Mouse (Mus musculus) stomach, embryonic 15.5 days (tissue): ENCODE measurements around the gene Cd3g. TPM values are rescaled to one million over a fixed set of nuclear protein-coding genes. Genes with fewer than 3 reads are reported as not detected.

Experiments used
- ATAC-seq: fragments of 200-750 bp; cut with Nextera tagmentation; 2 replicates; pipeline ENCODE4 v1.8.0; 2017; ENCODE audit warnings: low read depth, moderate number of reproducible peaks, moderate TSS enrichment; ENCODE audit not compliant: insufficient read depth, low FRiP score
- H3K27ac ChIP-seq: fragments of 300-500 bp; sonication (generic); 2 replicates; pipeline ENCODE4 v1.5.1; 2015; ENCODE audit warnings: mild to moderate bottlenecking, inconsistent platforms
- H3K27me3 ChIP-seq: fragments of 300-500 bp; sonication (generic); replicated peaks from 2 replicates; pipeline ENCODE4 v1.6.1; 2015; ENCODE audit warnings: inconsistent platforms
- H3K36me3 ChIP-seq: fragments of 300-500 bp; sonication (generic); 2 replicates; pipeline ENCODE4 v1.6.1; 2015; ENCODE audit warnings: inconsistent platforms
- H3K4me1 ChIP-seq: fragments of 300-500 bp; sonication (generic); 2 replicates; pipeline ENCODE4 v1.6.1; 2015; ENCODE audit warnings: inconsistent platforms
- H3K4me2 ChIP-seq: fragments of 300-500 bp; sonication (generic); 2 replicates; pipeline ENCODE4 v1.6.1; 2015; ENCODE audit warnings: mild to moderate bottlenecking, inconsistent platforms
- H3K4me3 ChIP-seq: fragments of 300-500 bp; sonication (generic); replicated peaks from 2 replicates; pipeline ENCODE4 v1.5.1; 2015; ENCODE audit warnings: inconsistent platforms
- H3K9ac ChIP-seq: fragments of 300-500 bp; sonication (generic); 2 replicates; pipeline ENCODE4 v1.6.1; 2015; ENCODE audit warnings: inconsistent platforms
- H3K9me3 ChIP-seq: fragments of 300-500 bp; sonication (generic); 2 replicates; pipeline ENCODE4 v1.6.1; 2016; ENCODE audit warnings: inconsistent platforms
- WGBS: fragments of 180-500 bp; shearing (Covaris S2); methylation state at CpG from one replicate; pipeline ENCODE4 v1.1.7; 2015; 5-methylcytosine and 5-hydroxymethylcytosine counted together
- polyA plus RNA-seq: library from polyadenylated mRNA; unstranded; fragments of >200 nt; fragmentation: Nextera tagmentation; extraction: Ambion mirVana; gene quantifications from 2 replicates; pipeline ENCODE4 v1.2.1, GENCODE M21; 2015

The Cd3g gene
- polyA plus RNA-seq, 1 experiment from 2014 or later = 1.0 TPM

DNA sequence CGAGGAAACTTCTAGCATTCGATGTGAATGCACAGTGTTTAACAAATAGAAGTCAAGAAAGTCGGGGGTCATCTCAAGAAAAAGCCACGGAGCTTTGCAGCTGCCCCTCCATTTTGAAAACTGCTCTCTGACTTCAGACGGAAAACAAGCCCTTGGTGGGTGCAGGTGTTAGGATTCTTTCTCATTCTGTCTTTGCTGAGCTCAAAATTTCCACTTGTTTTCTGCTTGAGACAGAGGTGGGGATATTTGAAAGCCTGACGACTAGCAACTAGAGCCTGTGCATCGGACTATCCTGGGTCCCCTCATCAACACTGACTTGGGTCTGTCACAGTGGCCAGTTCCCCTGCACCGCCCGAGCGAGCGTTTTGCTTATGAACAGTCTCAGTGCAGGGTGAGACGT is 27.2 kb upstream of the Cd3g start:
- Histone ChIP-seq H3K9me3 (no peaks in the 10 kb centered on the region), H3K36me3 (no peaks in the 10 kb centered on the region), H3K9ac (no peak overlapping the region), H3K4me1 (no peaks in the 10 kb centered on the region), H3K4me2 (no peak overlapping the region), H3K27me3 (no peaks in the 10 kb centered on the region), H3K27ac (no peak overlapping the region), H3K4me3 (no peak overlapping the region)
- ATAC-seq = no peak
- WGBS = 64% methylated on average over 12 of the region's 12 CpGs

DNA sequence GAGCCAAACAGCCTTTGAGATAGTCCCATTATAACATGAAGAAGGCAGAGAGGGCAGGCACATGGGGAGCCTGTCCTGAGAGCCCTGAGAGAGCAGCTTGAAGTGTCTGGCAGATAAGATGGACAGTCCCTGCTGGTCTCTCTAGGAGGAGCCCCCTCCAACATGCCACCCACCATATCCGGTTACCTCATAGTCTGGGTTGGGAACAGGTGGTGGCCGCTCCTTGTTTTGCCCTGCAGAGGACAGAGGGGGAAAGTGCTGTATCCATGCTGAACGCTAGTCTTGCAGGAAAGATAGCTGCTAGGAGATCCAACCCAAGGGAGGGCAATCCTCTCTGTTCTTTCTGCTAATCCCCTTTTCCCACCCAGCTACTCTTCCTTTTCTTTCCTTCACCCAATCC is 20.0 kb upstream of the Cd3g start:
- Histone ChIP-seq H3K4me1 (no peaks in the 10 kb centered on the region), H3K9ac (no peak overlapping the region), H3K4me3 (no peak overlapping the region), H3K36me3 (no peaks in the 10 kb centered on the region), H3K9me3 (no peaks in the 10 kb centered on the region), H3K27ac (no peak overlapping the region), H3K4me2 (no peak overlapping the region), H3K27me3 (no peaks in the 10 kb centered on the region)
- no peak for ATAC-seq
- 67% methylated on average over 3 of the region's 3 CpGs for WGBS

DNA sequence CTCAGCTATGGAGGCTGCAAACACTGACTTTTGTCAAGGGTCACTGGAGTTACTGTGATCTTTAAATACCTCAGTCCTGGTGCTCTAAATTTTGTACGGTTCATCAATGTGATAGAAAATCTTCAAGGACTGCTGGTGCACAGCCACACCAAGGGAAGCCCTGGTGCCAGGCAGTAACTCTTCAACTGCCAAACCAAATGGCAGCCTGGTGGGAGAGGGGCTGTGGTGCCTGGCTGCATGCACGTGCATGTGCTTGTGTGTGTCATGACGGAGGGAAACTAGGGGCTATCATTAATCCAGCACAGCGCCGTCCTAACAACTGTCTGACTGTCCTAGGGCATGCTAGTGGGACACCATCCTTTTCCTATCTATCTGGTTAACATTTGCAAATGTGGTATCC is 19.5 kb upstream of the Cd3g start:
- 72% methylated on average over 5 of the region's 5 CpGs for WGBS
- H3K27ac ChIP-seq = no peak overlapping the region
- H3K9me3 ChIP-seq = no peaks in the 10 kb centered on the region
- ATAC-seq = no peak
- H3K4me3 ChIP-seq = no peak overlapping the region
- H3K4me1 ChIP-seq = no peaks in the 10 kb centered on the region
- H3K9ac ChIP-seq = no peak overlapping the region
- H3K4me2 ChIP-seq = no peak overlapping the region
- no peaks in the 10 kb centered on the region for H3K36me3 ChIP-seq
- H3K27me3 ChIP-seq = no peaks in the 10 kb centered on the region

DNA sequence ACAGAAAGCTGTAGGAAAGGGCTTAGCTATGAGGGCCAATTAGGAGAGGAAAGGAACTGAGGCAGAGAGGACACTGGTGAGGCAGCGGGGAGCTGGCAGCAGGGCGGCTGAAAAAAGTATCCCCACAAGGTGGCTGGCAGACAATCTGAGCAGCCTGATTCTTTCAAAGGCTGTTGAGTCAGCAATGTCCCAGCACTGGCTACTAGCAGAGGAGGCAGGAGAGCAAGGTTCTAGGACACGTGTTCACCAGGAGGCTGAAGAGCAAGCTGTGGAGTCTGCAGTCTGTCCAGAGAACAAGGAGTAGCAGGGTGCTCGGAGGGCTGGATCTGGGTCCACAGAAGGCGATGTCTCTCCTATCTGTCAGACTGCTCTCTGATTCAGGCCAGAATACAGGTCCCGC is 18.9 kb upstream of the Cd3g start:
- no peaks in the 10 kb centered on the region for H3K27me3 ChIP-seq
- H3K36me3 ChIP-seq = no peaks in the 10 kb centered on the region
- no peaks in the 10 kb centered on the region for H3K9me3 ChIP-seq
- no peaks in the 10 kb centered on the region for H3K4me1 ChIP-seq
- H3K4me2 ChIP-seq = no peak overlapping the region
- ATAC-seq = no peak
- H3K27ac ChIP-seq = no peak overlapping the region
- H3K4me3 ChIP-seq = no peak overlapping the region
- H3K9ac ChIP-seq = no peak overlapping the region
- 59% methylated on average over 6 of the region's 6 CpGs for WGBS

DNA sequence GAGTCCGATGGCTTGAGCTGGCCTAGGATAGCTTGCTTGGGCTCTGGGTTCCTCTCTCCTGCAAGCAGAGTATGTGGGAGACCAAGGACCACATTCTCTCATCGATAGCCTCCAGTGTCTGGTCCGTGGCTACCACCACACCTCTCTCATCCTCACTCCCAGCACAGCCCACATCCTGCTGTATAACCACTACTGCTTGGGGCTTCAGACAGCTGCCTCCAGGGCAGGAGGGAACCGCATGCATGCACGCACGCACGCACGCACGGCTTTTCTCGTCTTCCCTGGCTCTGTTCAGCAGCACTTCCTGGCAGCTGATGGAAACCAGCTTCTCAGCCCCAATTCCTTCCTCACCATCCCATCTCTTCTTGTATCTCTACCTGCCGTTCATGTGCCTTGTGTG is 17.9 kb upstream of the Cd3g start:
- Histone ChIP-seq H3K4me2 (no peak overlapping the region), H3K9me3 (no peaks in the 10 kb centered on the region), H3K36me3 (no peaks in the 10 kb centered on the region), H3K27me3 (no peaks in the 10 kb centered on the region), H3K27ac (no peak overlapping the region), H3K4me1 (no peaks in the 10 kb centered on the region), H3K4me3 (no peak overlapping the region), H3K9ac (no peak overlapping the region)
- WGBS = 72% methylated on average over 11 of the region's 11 CpGs
- no peak for ATAC-seq

DNA sequence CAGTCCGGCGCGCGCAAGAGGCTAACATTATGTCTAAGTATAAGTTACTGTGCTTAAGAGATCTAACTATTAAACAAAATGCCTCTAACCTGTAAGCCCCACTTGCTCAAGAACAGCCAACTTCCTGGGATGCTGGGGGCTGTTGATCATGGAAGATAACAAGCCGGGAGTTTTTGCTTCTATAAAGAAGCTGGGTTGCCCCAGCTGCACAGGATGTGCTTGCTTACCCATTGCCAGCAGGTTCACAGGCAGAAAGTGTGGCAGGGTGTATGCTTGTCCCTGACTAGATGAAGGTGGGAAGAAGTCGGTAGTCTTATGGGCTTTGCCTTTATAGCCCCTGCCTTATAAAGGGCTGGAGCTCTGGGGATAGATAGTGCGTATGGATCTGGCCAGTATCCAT is 16.4 kb upstream of the Cd3g start:
- WGBS = 92% methylated on average over 7 of the region's 7 CpGs
- H3K4me1 ChIP-seq = no peaks in the 10 kb centered on the region
- H3K9me3 ChIP-seq = no peaks in the 10 kb centered on the region
- H3K27ac ChIP-seq = no peak overlapping the region
- no peaks in the 10 kb centered on the region for H3K27me3 ChIP-seq
- no peak overlapping the region for H3K4me2 ChIP-seq
- H3K36me3 ChIP-seq = no peaks in the 10 kb centered on the region
- H3K4me3 ChIP-seq = no peak overlapping the region
- H3K9ac ChIP-seq = no peak overlapping the region
- no peak for ATAC-seq

DNA sequence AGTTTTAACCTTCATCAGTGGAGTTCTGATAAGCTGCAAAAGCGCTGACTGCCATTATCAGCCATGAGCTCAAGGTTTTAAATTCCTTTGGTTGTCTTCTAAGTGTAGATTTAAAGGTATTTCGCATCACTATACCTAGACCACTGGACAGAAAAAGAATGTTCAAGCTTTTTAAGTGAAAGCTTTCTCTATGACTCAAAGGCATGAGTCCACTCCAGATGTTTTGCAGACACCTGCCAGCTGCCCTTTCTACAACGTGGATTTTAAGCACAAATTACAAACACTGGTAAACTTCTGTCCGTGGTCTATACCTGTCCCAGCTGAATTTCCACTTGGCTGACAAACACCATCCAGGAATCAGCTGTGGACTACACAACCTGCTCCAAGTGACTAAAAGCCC is 14.7 kb upstream of the Cd3g start:
- Histone ChIP-seq H3K4me1 (no peaks in the 10 kb centered on the region), H3K27me3 (no peaks in the 10 kb centered on the region), H3K4me2 (no peak overlapping the region), H3K27ac (no peak overlapping the region), H3K9me3 (no peaks in the 10 kb centered on the region), H3K36me3 (no peaks in the 10 kb centered on the region), H3K9ac (no peak overlapping the region), H3K4me3 (no peak overlapping the region)
- no peak for ATAC-seq
- WGBS = 59% methylated on average over 4 of the region's 4 CpGs

DNA sequence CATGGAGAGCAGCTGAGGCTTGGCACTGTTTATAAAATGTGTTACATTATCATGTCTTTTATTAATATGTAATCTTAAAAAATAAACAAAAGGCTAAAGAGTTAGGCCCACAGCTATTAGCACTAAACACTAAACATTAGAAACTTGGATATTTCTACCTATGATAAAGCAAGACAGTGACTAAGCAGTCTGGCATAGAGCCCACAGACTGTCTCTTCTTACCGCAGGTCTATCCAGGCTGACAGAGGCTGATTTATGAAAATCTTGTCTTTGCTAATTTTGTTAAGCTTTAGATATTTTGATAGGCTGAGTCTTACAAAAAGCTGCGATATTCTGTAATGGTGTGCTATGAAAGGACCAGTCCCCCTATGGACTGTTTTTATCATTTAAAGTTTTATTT is 13.0 kb upstream of the Cd3g start:
- no peak for ATAC-seq
- no peak overlapping the region for H3K4me3 ChIP-seq
- WGBS = 64% methylated on average over 2 of the region's 2 CpGs

DNA sequence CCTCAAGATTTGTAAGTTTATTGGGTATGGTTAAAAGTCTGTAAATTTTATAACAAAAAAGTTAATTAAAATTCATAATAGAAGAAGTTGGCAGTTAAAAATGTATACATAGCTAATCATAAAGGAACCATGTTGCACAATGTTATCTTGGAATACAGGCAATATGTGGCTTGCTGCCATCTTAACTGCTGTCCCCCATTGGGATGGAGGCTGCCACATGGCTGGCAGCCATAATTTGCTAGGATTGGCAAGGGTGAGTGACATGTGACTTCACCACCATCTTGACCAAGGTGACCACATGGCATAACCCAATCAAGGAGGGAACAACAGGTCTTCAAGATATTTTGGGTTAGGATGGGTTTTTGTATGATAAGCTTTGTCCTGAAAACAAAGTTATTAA is 12.0 kb upstream of the Cd3g start:
- H3K27me3 ChIP-seq = no peaks in the 10 kb centered on the region
- no peak overlapping the region for H3K4me3 ChIP-seq
- no peak overlapping the region for H3K4me2 ChIP-seq
- no peaks in the 10 kb centered on the region for H3K9me3 ChIP-seq
- ATAC-seq = no peak
- H3K9ac ChIP-seq = no peak overlapping the region
- no peaks in the 10 kb centered on the region for H3K36me3 ChIP-seq
- H3K4me1 ChIP-seq = no peaks in the 10 kb centered on the region
- H3K27ac ChIP-seq = no peak overlapping the region

More for the DNA sequence above, 13.0 kb upstream of the Cd3g start:
- Histone ChIP-seq H3K27me3 (no peaks in the 10 kb centered on the region), H3K36me3 (no peaks in the 10 kb centered on the region), H3K4me2 (no peak overlapping the region), H3K4me1 (no peaks in the 10 kb centered on the region), H3K27ac (no peak overlapping the region), H3K9me3 (no peaks in the 10 kb centered on the region), H3K9ac (no peak overlapping the region)

DNA sequence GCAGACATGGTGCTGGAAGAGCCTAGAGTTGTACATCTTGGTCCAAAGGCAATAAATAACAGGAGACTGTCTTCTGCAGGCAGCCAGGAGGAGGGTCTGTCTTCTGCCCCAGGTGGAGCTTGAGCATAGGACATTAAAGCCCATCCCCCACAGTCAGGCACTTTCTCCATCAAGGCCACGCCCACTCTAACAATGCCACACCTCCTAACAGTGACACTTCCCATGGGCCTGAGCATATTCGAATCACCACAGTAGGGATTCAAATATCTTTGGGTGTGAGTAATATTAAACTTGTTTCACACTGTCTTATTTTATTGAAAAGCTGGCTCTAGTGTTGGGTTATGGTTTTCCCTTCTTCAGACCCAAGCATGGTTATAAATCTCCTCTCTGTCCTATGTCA is 11.6 kb upstream of the Cd3g start:
- Histone ChIP-seq H3K27ac (no peak overlapping the region), H3K9me3 (no peaks in the 10 kb centered on the region), H3K4me3 (no peak overlapping the region), H3K27me3 (no peaks in the 10 kb centered on the region), H3K4me2 (no peak overlapping the region), H3K9ac (no peak overlapping the region), H3K4me1 (no peaks in the 10 kb centered on the region), H3K36me3 (no peaks in the 10 kb centered on the region)
- WGBS = 75% methylated on average over 2 of the region's 2 CpGs
- no peak for ATAC-seq

DNA sequence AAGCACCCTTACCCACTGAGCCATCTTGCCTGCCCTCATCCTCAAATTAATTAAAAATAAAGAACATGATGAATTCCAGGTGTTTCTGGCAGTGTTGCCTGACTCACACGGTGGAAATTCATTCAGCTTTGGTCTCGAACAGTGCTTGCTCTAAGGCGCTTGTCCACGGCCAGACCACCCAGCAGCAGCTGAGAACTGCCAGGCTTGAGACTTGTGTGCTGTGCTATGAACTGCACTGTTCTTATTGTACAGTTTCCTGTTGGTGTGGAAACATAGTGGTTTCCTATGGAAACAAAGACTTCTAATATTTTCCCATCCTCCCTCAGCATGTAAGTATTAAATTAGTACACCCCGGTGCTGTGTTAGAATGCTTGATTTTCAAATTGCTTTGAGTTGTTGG is 6.7 kb upstream of the Cd3g start:
- no peaks in the 10 kb centered on the region for H3K27me3 ChIP-seq
- H3K27ac ChIP-seq = no peak overlapping the region
- no peak overlapping the region for H3K4me3 ChIP-seq
- H3K4me2 ChIP-seq = no peak overlapping the region
- WGBS = 57% methylated on average over 5 of the region's 5 CpGs
- no peak overlapping the region for H3K9ac ChIP-seq
- H3K9me3 ChIP-seq = no peaks in the 10 kb centered on the region
- no peak for ATAC-seq
- H3K36me3 ChIP-seq = no peaks in the 10 kb centered on the region
- no peaks in the 10 kb centered on the region for H3K4me1 ChIP-seq

DNA sequence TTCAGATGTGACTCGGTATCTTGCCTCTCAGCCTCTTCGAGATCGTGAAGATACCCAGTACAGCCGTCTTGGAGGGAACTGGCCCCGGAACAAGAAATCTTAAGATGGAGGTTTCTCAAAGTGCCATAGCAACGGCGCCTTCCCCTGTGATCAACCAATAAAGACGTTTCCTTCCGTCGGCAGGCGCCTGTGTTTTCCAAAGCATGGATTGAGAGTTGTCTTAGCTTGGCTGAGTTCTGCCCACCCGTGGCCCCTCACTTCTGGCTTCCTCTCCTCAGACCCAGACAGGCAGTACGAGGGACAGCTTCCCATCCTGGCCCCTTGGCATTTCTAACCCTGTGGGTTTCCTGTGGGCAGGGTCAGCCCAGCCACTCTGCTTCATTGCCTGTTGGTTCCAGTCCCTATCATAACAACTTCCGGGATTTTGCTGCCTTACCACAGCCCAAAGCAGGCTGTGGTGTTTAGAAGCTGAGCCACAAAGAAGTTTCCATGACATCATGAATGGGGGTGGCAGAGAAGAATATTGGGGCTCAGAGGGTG is 6.1 kb upstream of the Cd3g start:
- WGBS = 67% methylated on average over 14 of the region's 14 CpGs
- no peaks in the 10 kb centered on the region for H3K36me3 ChIP-seq
- no peaks in the 10 kb centered on the region for H3K9me3 ChIP-seq
- H3K9ac ChIP-seq = no peak overlapping the region
- H3K4me3 ChIP-seq = no peak overlapping the region
- H3K4me1 ChIP-seq = no peaks in the 10 kb centered on the region
- no peak for ATAC-seq
- H3K4me2 ChIP-seq = no peak overlapping the region
- no peaks in the 10 kb centered on the region for H3K27me3 ChIP-seq
- H3K27ac ChIP-seq = no peak overlapping the region

DNA sequence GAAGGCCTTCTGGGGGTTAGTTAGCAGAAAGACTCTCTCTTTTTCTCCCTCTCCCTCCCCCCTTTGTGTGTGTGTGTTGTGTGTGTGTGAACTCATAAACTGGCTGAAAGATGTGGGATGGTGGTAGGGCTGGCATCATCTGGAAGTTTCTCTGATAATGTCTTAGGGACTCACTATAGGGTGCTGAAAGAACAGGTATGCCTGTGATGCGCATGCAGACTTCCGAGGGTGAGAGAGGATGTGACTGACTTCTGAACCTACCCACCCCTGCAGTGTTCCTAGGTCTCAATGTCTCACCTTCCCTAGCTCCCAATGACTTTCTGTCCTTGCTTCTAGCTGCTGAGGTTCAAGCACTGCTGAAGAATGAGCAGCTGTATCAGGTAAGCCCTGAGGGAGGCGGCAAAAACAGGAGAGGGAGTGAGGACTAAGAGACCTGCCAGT is 5.5 kb upstream of the Cd3g start:
- H3K4me1 ChIP-seq = no peaks in the 10 kb centered on the region
- no peaks in the 10 kb centered on the region for H3K9me3 ChIP-seq
- H3K4me2 ChIP-seq = no peak overlapping the region
- WGBS = 79% methylated on average over 3 of the region's 3 CpGs
- H3K4me3 ChIP-seq = no peak overlapping the region
- H3K27ac ChIP-seq = no peak overlapping the region
- no peak for ATAC-seq
- no peak overlapping the region for H3K9ac ChIP-seq
- H3K36me3 ChIP-seq = no peaks in the 10 kb centered on the region
- H3K27me3 ChIP-seq = no peaks in the 10 kb centered on the region
